Mouse (Mus musculus) hindbrain, embryonic 15.5 days (tissue): Measurements from ENCODE around the gene Stambp. TPM values are rescaled to one million over a fixed set of nuclear protein-coding genes. Genes with fewer than 3 reads are reported as not detected.

Experiments
- ATAC-seq: fragments of 200-750 bp; cut with Nextera tagmentation; 2 replicates; pipeline ENCODE4 v1.8.0; 2017; ENCODE audit warnings: low read depth, moderate number of reproducible peaks, moderate TSS enrichment; ENCODE audit not compliant: low FRiP score
- H3K27ac ChIP-seq: fragments of 300-500 bp; sonication (generic); replicated peaks from 2 replicates; pipeline ENCODE4 v1.5.1; 2015; ENCODE audit warnings: mild to moderate bottlenecking, inconsistent platforms
- H3K27me3 ChIP-seq: fragments of 300-500 bp; sonication (generic); 2 replicates; pipeline ENCODE4 v1.6.1; 2015; ENCODE audit warnings: control low read depth, inconsistent platforms
- H3K36me3 ChIP-seq: fragments of 300-500 bp; sonication (generic); 2 replicates; pipeline ENCODE4 v1.6.1; 2015; ENCODE audit warnings: control low read depth, inconsistent platforms
- H3K4me1 ChIP-seq: fragments of 300-500 bp; sonication (generic); replicated peaks from 2 replicates; pipeline ENCODE4 v1.6.1; 2015; ENCODE audit warnings: control low read depth, inconsistent platforms
- H3K4me2 ChIP-seq: fragments of 300-500 bp; sonication (generic); 2 replicates; pipeline ENCODE4 v1.6.1; 2015; ENCODE audit warnings: moderate library complexity, mild to moderate bottlenecking, inconsistent platforms
- H3K4me3 ChIP-seq: fragments of 300-500 bp; sonication (generic); 2 replicates; pipeline ENCODE4 v1.5.1; 2015; ENCODE audit warnings: mild to moderate bottlenecking, inconsistent platforms
- H3K9ac ChIP-seq: fragments of 300-500 bp; sonication (generic); 2 replicates; pipeline ENCODE4 v1.6.1; 2015; ENCODE audit warnings: inconsistent platforms
- H3K9me3 ChIP-seq: fragments of 300-500 bp; sonication (generic); 2 replicates; pipeline ENCODE4 v1.6.1; 2016; ENCODE audit warnings: control low read depth, inconsistent platforms
- WGBS: fragments of 180-500 bp; shearing (Covaris S2); methylation state at CpG from one replicate; pipeline ENCODE4 v1.1.7; 2015; 5-methylcytosine and 5-hydroxymethylcytosine counted together
- polyA plus RNA-seq: library from polyadenylated mRNA; unstranded; fragments of >200 nt; fragmentation: Nextera tagmentation; extraction: Ambion mirVana; gene quantifications from 2 replicates; pipeline ENCODE4 v1.2.1, GENCODE M21; 2015

Gene Stambp
- polyA plus RNA-seq, 1 experiment from 2014 or later: 62.9 TPM

DNA sequence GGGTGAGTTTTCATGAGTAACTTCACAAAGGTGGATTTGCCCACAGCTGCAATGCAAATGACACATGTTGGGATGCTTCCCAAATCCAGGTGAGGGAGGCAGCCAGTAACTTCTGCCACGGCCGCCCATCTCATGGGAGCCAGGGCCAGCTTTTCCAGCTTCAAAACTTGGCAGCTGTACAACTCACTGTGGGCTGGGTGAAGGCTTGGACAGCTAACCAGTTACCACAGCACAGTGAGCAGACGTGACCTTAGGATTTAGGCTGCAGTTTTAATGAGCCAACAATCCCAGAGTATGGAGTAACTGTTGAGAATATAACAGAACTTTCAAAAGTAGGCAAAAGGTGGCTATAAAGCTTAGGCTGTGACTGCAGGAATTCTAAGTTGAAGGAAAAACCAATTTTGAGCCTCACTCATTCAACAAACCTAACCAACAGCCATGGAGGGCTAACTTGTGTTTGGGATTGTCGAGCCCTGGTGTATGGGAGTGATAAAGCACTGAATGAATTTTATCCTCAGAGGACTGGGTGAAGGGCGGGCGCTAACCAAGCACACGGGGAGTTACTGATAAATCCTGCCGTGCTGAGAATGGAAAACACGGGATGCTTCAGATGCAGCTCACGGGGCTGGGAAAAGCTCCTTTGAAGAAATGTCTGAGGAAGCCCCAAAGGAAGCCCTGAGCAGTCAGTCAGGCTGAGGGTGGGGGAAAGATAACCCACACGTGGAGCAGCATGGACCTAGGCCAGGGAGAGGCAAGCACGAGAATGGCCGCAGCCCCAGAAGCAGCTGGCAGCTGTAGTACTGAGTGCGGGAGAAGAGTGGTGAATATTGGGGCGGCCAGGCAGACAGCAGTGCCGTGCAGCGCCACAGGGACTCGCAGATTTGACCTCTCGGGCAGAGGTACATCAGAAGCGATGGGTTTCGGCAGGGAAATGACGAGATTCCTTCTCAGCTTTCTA is 75.5 kb downstream of the Stambp start:
- no peaks in the 10 kb centered on the region for H3K27me3 ChIP-seq
- H3K36me3 ChIP-seq: peaks cover 11% of the 10 kb centered on the region
- no peak overlapping the region for H3K27ac ChIP-seq
- H3K4me2 ChIP-seq: no peak overlapping the region
- H3K9ac ChIP-seq: no peak overlapping the region
- no peaks in the 10 kb centered on the region for H3K9me3 ChIP-seq
- WGBS: 82% methylated on average over 22 of the region's 22 CpGs
- no peak for ATAC-seq
- H3K4me3 ChIP-seq: no peak overlapping the region
- H3K4me1 ChIP-seq: 0 out of 2 replicates have a peak, but pooled peaks cover 10% of the 10 kb centered on the region

DNA sequence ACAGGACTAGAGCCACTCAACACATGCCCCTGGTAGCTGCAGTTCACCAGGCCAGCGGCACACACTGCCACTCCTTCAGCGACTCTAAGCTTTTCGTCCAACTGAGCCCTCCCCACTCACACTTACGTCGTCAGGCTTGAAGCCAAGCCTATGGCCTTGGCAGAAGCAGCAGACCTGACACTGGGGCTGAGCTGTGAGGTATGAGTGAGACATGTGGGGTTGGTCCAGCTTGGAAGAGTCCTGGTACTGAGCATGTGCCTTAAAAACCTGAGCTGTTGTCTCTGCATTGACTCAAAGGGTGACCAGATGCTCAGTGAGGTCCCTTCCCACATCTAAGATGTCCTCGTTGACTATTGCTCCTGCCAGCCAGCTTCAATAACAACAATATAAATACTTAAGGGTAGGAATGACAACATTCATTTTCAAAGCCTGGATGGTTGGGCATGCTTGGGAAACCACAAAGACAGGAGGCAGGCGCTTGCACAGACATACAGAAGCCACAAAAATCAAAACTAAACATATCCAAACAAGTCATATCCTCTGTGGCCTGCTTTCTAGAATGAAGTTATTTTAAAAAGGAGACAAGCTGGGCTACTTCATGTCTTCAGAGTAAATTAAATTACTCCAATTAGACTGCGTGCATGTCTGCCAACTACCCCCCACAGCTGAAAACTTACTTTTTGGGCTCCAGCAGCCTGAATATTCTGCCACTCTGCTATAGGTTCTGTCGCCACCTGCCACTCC is 76.3 kb downstream of the Stambp start:
- Histone ChIP-seq H3K4me2 (no peak overlapping the region), H3K27ac (no peak overlapping the region), H3K27me3 (no peaks in the 10 kb centered on the region), H3K36me3 (peaks cover 11% of the 10 kb centered on the region), H3K4me3 (no peak overlapping the region), H3K4me1 (0 out of 2 replicates have a peak, but pooled peaks cover 10% of the 10 kb centered on the region), H3K9ac (no peak overlapping the region), H3K9me3 (no peaks in the 10 kb centered on the region)
- 85% methylated on average over 9 of the region's 9 CpGs for WGBS
- ATAC-seq: no peak

Other genes starting within 250 kb of the Stambp start
- gene Mthfd2, start 246.8 kb downstream of the Stambp start, polyA plus RNA-seq: 28.9 and 32.8 TPM in 2 replicates
- gene Mob1a, start 246.7 kb downstream of the Stambp start, polyA plus RNA-seq: 22.9 and 24.6 TPM in 2 replicates
- 60.3 and 67.6 TPM in 2 replicates for gene Bola3, start 223.6 kb downstream of the Stambp start, polyA plus RNA-seq
- 57.7 and 70.9 TPM in 2 replicates for gene Tet3, start 113.6 kb downstream of the Stambp start, polyA plus RNA-seq
- gene Dguok, start 65.8 kb downstream of the Stambp start, polyA plus RNA-seq: 66.2 and 68.5 TPM in 2 replicates
- gene Actg2, start 36.5 kb downstream of the Stambp start, polyA plus RNA-seq: 3.3 and 3.6 TPM in 2 replicates
- 0.09 TPM in 1 of 2 replicates, not detected in the other for gene Clec4f, start 83.5 kb upstream of the Stambp start, polyA plus RNA-seq
- not detected in 2 replicates for gene Cd207, start 105.1 kb upstream of the Stambp start, polyA plus RNA-seq
- gene Vax2, start 138.5 kb upstream of the Stambp start, polyA plus RNA-seq: 0.34 TPM in 1 of 2 replicates, not detected in the other
- 0.17 TPM in 1 of 2 replicates, not detected in the other for gene Atp6v1b1, start 170.3 kb upstream of the Stambp start, polyA plus RNA-seq
- 0.21 and 0.27 TPM in 2 replicates for gene Ankrd53, start 189.9 kb upstream of the Stambp start, polyA plus RNA-seq
- gene Tex261, start 203.1 kb upstream of the Stambp start, polyA plus RNA-seq: 61.4 and 73.5 TPM in 2 replicates
- 115 and 116 TPM in 2 replicates for gene Nagk, start 222.3 kb upstream of the Stambp start, polyA plus RNA-seq